Mouse (Mus musculus): Measurements from ENCODE around the gene Tusc2. TPM values are rescaled to one million over a fixed set of nuclear protein-coding genes. Genes with fewer than 3 reads are reported as not detected.

Gene Tusc2
- polyA plus RNA-seq, 1 experiment from 2014 or later, result 93.0 TPM

DNA sequence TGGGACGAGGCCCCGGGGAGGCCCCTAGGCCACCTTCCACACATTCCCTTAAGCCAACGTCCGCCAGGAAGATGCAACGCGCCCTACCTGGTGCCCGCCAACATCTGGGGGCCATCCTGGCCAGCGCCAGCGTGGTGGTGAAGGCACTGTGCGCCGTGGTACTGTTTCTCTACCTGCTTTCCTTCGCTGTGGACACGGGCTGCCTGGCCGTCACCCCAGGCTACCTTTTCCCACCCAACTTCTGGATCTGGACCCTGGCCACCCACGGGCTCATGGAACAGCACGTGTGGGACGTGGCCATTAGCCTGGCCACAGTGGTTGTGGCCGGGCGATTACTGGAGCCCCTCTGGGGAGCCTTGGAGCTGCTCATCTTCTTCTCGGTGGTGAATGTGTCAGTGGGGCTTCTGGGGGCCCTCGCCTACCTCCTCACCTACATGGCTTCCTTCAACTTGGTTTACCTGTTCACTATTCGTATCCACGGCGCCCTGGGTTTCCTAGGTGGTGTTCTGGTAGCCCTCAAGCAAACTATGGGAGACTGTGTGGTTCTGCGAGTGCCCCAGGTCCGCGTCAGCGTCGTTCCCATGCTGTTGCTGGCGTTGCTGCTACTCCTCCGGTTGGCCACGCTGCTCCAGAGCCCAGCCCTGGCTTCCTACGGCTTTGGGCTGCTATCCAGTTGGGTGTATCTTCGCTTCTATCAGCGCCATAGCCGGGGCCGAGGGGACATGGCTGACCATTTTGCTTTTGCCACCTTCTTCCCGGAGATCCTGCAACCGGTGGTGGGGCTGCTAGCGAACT is 28.4 kb upstream of the Tusc2 start:
- H3K27me3 ChIP-seq (ENCODE audit: control insufficient read depth, insufficient read depth, low read length), result no peaks in the 10 kb centered on the region
- WGBS, result 1% methylated on average over 40 of the region's 40 CpGs

DNA sequence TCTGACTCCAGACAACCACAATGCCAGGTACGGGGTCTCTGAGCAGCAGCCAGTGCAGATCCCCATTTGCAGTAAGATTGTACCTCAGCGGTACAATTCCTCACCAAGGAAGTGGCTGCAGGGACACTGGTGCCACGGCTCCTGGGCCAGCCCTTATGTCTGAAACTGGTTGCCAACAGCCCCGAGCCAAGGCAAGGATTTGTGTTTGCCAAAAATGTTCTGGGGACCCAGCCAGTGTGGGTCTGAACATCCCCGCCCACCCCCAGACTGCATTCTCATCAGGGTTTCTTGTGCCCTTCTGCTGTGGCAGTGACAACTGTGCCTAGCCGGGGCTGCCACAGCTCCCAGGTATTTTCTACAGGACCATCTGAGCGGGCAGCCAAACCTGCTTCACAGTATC is 24.8 kb upstream of the Tusc2 start:
- peaks cover 15% of the 10 kb centered on the region; the same call in 1 of the 2 replicates for H3K36me3 ChIP-seq (ENCODE audit: control insufficient read depth, insufficient read depth, low read length)
- 95% methylated on average over 7 of the region's 7 CpGs for WGBS
- peaks cover 40% of the 10 kb centered on the region for H3K4me1 ChIP-seq (ENCODE audit: control insufficient read depth, insufficient read depth, low read length)
- H3K9ac ChIP-seq (ENCODE audit: low read length), result no peak overlapping the region
- no peak overlapping the region for H3K4me3 ChIP-seq (ENCODE audit: low read depth, low read length)
- ATAC-seq (ENCODE audit: insufficient read depth, low FRiP score, low TSS enrichment), result no peak
- H3K27me3 ChIP-seq (ENCODE audit: control insufficient read depth, insufficient read depth, low read length), result no peaks in the 10 kb centered on the region
- no peak overlapping the region for H3K4me2 ChIP-seq (ENCODE audit: low read depth)
- no peak overlapping the region for H3K27ac ChIP-seq (ENCODE audit: low read depth, low read length)
- no peak for DNase-seq (ENCODE audit: low spot score)
- no peaks in the 10 kb centered on the region for H3K9me3 ChIP-seq (ENCODE audit: control insufficient read depth, low read length)

More for the DNA sequence above, 28.4 kb upstream of the Tusc2 start:
- H3K4me3 ChIP-seq (ENCODE audit: low read depth, low read length), result peak overlapping the region; percentile 68
- no peaks in the 10 kb centered on the region for H3K9me3 ChIP-seq (ENCODE audit: control insufficient read depth, low read length)
- H3K36me3 ChIP-seq (ENCODE audit: control insufficient read depth, insufficient read depth, low read length), result peaks cover 12% of the 10 kb centered on the region; the same call in 1 of the 2 replicates
- no peak overlapping the region for H3K27ac ChIP-seq (ENCODE audit: low read depth, low read length)
- H3K4me2 ChIP-seq (ENCODE audit: low read depth), result peak overlapping the region; percentile 100
- ATAC-seq (ENCODE audit: insufficient read depth, low FRiP score, low TSS enrichment) (peak; percentile 15; the same call in 1 of the 2 replicates), DNase-seq (ENCODE audit: low spot score) (no peak)
- peaks cover 27% of the 10 kb centered on the region for H3K4me1 ChIP-seq (ENCODE audit: control insufficient read depth, insufficient read depth, low read length)
- H3K9ac ChIP-seq (ENCODE audit: low read length), result peak overlapping the region; percentile 82

DNA sequence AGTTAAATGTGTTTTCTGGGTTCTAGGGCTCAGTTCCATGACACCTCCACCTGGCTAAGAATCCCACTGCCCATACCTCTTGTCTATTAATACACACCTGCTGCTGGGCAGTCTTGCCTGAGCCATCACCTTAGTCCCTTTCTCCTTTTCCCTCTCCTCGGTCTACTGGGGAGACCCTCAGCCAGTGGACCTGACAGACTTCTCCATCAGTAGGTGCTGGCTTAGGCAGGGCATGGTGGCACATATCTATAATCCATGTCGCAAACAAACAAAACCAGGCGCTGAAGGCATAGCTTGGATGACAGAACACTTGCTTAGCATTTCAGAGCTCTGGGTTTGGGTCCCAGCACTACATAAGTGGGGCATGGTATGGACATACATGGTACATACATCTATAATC is 24.3 kb upstream of the Tusc2 start:
- WGBS, result 91% methylated on average over 3 of the region's 3 CpGs
- Histone ChIP-seq H3K27me3 (ENCODE audit: control insufficient read depth, insufficient read depth, low read length) (no peaks in the 10 kb centered on the region), H3K9me3 (ENCODE audit: control insufficient read depth, low read length) (no peaks in the 10 kb centered on the region), H3K4me3 (ENCODE audit: low read depth, low read length) (no peak overlapping the region), H3K27ac (ENCODE audit: low read depth, low read length) (no peak overlapping the region), H3K36me3 (ENCODE audit: control insufficient read depth, insufficient read depth, low read length) (peaks cover 15% of the 10 kb centered on the region; the same call in 1 of the 2 replicates), H3K9ac (ENCODE audit: low read length) (no peak overlapping the region), H3K4me1 (ENCODE audit: control insufficient read depth, insufficient read depth, low read length) (peaks cover 40% of the 10 kb centered on the region), H3K4me2 (ENCODE audit: low read depth) (no peak overlapping the region)
- no peak for DNase-seq (ENCODE audit: low spot score)
- no peak for ATAC-seq (ENCODE audit: insufficient read depth, low FRiP score, low TSS enrichment)

DNA sequence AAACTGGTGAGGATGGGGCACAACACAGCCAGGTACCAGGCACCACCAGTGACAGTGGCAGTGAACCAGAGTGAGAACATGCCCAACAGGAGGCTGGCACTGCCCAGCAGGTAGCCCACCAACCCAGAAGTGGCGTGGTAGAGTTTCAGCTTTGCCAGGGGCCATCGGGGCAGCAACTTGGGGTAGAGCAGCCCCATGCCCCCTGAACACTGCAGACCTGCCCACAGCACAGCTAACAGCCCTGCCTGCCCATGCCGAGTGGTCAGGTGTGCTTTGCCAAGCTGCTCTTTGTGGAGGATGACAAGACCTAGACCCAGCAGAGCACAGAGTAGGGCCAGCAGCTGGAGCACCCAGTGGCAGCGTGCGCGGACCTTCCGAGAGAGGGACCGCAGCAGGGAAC is 23.1 kb upstream of the Tusc2 start:
- DNase-seq (ENCODE audit: low spot score) (no peak), ATAC-seq (ENCODE audit: insufficient read depth, low FRiP score, low TSS enrichment) (no peak)
- Histone ChIP-seq H3K36me3 (ENCODE audit: control insufficient read depth, insufficient read depth, low read length) (peaks cover 15% of the 10 kb centered on the region; the same call in 1 of the 2 replicates), H3K9me3 (ENCODE audit: control insufficient read depth, low read length) (no peaks in the 10 kb centered on the region), H3K27me3 (ENCODE audit: control insufficient read depth, insufficient read depth, low read length) (no peaks in the 10 kb centered on the region), H3K9ac (ENCODE audit: low read length) (no peak overlapping the region), H3K27ac (ENCODE audit: low read depth, low read length) (no peak overlapping the region), H3K4me2 (ENCODE audit: low read depth) (no peak overlapping the region), H3K4me1 (ENCODE audit: control insufficient read depth, insufficient read depth, low read length) (peaks cover 35% of the 10 kb centered on the region), H3K4me3 (ENCODE audit: low read depth, low read length) (no peak overlapping the region)
- WGBS, result 94% methylated on average over 8 of the region's 8 CpGs

DNA sequence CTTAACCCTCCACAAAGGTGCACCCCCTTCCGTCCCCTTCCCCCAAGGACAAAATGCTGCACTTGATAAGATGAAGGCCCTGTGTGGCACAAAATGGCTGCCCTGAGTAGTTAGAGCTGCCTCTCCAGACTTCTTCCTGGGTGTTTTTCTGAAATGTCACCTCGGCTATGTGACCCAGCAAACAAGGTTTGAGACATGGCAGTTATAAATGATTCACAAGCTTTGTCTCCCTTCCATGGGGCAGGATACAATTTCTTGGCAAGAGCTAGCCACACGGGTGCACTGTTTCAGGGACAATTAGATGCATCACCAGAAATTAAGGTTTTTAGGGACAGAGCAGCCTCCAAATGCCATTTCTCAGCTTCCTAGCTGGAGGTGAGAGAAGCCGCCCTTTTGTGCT is 22.6 kb upstream of the Tusc2 start:
- Histone ChIP-seq H3K36me3 (ENCODE audit: control insufficient read depth, insufficient read depth, low read length) (peaks cover 16% of the 10 kb centered on the region), H3K4me1 (ENCODE audit: control insufficient read depth, insufficient read depth, low read length) (peaks cover 30% of the 10 kb centered on the region), H3K27ac (ENCODE audit: low read depth, low read length) (no peak overlapping the region), H3K9me3 (ENCODE audit: control insufficient read depth, low read length) (no peaks in the 10 kb centered on the region), H3K27me3 (ENCODE audit: control insufficient read depth, insufficient read depth, low read length) (no peaks in the 10 kb centered on the region), H3K4me3 (ENCODE audit: low read depth, low read length) (no peak overlapping the region), H3K9ac (ENCODE audit: low read length) (no peak overlapping the region), H3K4me2 (ENCODE audit: low read depth) (no peak overlapping the region)
- DNase-seq (ENCODE audit: low spot score) (no peak), ATAC-seq (ENCODE audit: insufficient read depth, low FRiP score, low TSS enrichment) (no peak)
- 72% methylated on average over 4 of the region's 4 CpGs for WGBS

DNA sequence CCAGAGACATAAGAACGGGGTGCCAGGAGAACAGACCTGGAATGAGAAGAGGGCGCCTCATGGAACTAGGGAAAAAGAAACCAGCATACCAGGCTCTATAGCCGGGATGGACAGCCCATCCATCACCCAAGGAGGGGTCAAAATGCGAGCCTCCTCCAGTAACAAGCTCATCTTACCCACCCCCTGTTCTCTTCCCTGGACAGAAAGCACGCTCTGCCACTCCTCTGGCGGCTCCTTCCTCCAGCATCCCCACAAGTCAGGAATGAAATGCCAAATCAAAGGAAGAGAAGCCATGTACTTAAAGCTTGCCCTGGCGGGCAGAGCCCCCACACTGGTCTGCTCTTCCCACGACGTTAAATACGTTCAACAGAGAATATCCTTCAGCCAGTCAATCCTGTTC is 22.1 kb upstream of the Tusc2 start:
- Histone ChIP-seq H3K9me3 (ENCODE audit: control insufficient read depth, low read length) (no peaks in the 10 kb centered on the region), H3K9ac (ENCODE audit: low read length) (no peak overlapping the region; the same call in 1 of the 2 replicates), H3K27ac (ENCODE audit: low read depth, low read length) (no peak overlapping the region), H3K4me3 (ENCODE audit: low read depth, low read length) (peak overlapping the region; percentile 52), H3K36me3 (ENCODE audit: control insufficient read depth, insufficient read depth, low read length) (peaks cover 16% of the 10 kb centered on the region), H3K27me3 (ENCODE audit: control insufficient read depth, insufficient read depth, low read length) (no peaks in the 10 kb centered on the region), H3K4me2 (ENCODE audit: low read depth) (peak overlapping the region; percentile 85), H3K4me1 (ENCODE audit: control insufficient read depth, insufficient read depth, low read length) (peaks cover 24% of the 10 kb centered on the region)
- ATAC-seq (ENCODE audit: insufficient read depth, low FRiP score, low TSS enrichment) (no peak), DNase-seq (ENCODE audit: low spot score) (no peak)
- 31% methylated on average over 10 of the region's 10 CpGs for WGBS

DNA sequence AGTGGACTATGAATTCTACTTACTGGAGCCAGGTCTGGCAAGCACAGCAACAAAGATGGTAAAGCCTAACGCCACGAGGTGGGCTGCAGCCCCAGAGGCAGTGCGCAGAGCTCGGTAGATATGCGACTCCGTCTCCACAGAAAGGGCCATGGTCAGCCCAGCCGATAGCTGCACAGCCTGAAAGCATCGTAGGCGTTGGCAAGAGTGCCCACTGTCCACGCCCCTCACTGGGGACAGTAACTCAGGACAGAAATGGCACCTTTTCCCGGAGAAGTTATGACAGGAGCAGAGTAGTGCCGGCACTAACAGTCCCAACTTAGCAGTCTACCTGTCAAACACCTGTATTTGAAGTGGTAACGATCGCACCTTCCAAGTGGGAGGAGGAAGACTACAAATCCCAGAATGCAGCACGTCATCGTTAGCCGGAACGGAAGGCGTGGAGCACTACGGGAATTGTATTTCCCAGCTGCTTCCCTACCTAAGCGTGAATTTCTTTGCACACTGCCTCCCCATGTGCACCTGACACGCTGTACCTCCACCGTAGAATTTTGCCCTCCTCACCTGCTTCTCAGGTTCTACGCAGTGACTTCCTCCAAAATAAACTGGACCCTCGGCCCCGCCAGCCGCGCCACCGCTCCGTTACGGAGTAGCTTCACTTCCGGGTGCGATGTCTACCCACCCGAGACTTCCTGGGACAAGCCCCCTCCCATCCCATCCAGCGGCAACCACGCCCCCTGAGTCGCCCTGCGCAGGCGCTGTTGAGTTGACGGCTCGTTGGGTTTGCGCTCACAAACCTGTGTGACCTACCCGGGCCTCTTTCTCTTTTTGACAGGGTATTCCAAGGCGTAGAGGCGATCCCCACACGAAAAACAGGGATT is 21.3 kb upstream of the Tusc2 start, which contains the start of the genes Cyb561d2 and Nprl2:
TSS of gene Cyb561d2 (minus strand) at position 720 of the 878 bp plus-strand sequence.
TSS of gene Nprl2 (plus strand) at position 753 of the 878 bp plus-strand sequence.
- no peaks in the 10 kb centered on the region for H3K27me3 ChIP-seq (ENCODE audit: control insufficient read depth, insufficient read depth, low read length)
- peaks cover 19% of the 10 kb centered on the region for H3K4me1 ChIP-seq (ENCODE audit: control insufficient read depth, insufficient read depth, low read length)
- peak within 1 kb of the TSS; percentile 52 for H3K4me3 ChIP-seq (ENCODE audit: low read depth, low read length)
- peak within 1 kb of the TSS; percentile 85 for H3K4me2 ChIP-seq (ENCODE audit: low read depth)
- H3K9ac ChIP-seq (ENCODE audit: low read length), result peak within 1 kb of the TSS; percentile 65
- peaks cover 16% of the 10 kb centered on the region for H3K36me3 ChIP-seq (ENCODE audit: control insufficient read depth, insufficient read depth, low read length)
- H3K9me3 ChIP-seq (ENCODE audit: control insufficient read depth, low read length), result no peaks in the 10 kb centered on the region
- no peak within 1 kb of the TSS; the same call in 1 of the 2 replicates for H3K27ac ChIP-seq (ENCODE audit: low read depth, low read length)
- peak; percentile 96 for DNase-seq (ENCODE audit: low spot score)
- under 1% methylated on average over 46 of the region's 46 CpGs for WGBS
- peak; percentile 81 for ATAC-seq (ENCODE audit: insufficient read depth, low FRiP score, low TSS enrichment)

DNA sequence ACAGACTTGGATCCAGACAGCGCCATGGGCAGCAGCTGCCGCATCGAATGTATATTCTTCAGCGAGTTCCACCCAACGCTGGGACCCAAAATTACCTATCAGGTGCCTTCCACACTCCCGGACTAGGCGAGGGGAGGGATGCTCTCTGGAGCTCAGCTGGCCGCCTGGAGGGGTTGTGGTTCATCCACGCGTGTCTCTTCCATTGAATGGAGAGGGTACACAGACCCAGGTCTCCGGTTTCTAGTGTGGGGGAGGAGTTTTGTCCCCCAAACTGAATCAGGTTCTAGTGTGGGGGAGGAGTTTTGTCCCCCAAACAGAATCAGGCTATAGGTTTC is 20.7 kb upstream of the Tusc2 start:
- 2% methylated on average over 11 of the region's 11 CpGs for WGBS

More for the DNA sequence above, 20.7 kb upstream of the Tusc2 start:
- Histone ChIP-seq H3K4me1 (ENCODE audit: control insufficient read depth, insufficient read depth, low read length) (peaks cover 20% of the 10 kb centered on the region), H3K4me3 (ENCODE audit: low read depth, low read length) (peak overlapping the region; percentile 52), H3K4me2 (ENCODE audit: low read depth) (peak overlapping the region; percentile 85), H3K9me3 (ENCODE audit: control insufficient read depth, low read length) (no peaks in the 10 kb centered on the region), H3K9ac (ENCODE audit: low read length) (peak overlapping the region; percentile 65), H3K27me3 (ENCODE audit: control insufficient read depth, insufficient read depth, low read length) (no peaks in the 10 kb centered on the region), H3K27ac (ENCODE audit: low read depth, low read length) (no peak overlapping the region), H3K36me3 (ENCODE audit: control insufficient read depth, insufficient read depth, low read length) (peaks cover 16% of the 10 kb centered on the region)
- ATAC-seq (ENCODE audit: insufficient read depth, low FRiP score, low TSS enrichment) (no peak), DNase-seq (ENCODE audit: low spot score) (no peak)

All from neural tube, embryonic 11.5 days (tissue).